In genomic region chr11:118573569-118573968, GRCm38 (mm10) we compare ENCODE assay signal across 8 mouse cellular contexts.
A peak's percentile ranks its signal among the peaks of the same experiment; 100 is the strongest.
DNase-seq lines count a peak whose midpoint lies in the region; TF ChIP-seq lines count a peak whose summit lies in the region.

No protein-coding gene starts in this region.

- intact Hi-C loops in gastrocnemius, postnatal 14 days (cut with DNase I; ENCODE audit: low total_unique reads): loop anchor here (2.0 kb wide), 1 partner anchor 167 kb away; no protein-coding TSS in a partner anchor

- DNase-seq in adrenal gland, adult (ENCODE audit: inconsistent age in 2 of 2, low spot score in 1 of 2): peak; percentile 16 to 70
- no peak for DNase-seq in adrenal gland, adult 2 months
- peak; percentile 38 for DNase-seq in ovary, postnatal 14 days (ENCODE audit: low spot score)
- no peak for DNase-seq in ovary, adult 18-20 months (ENCODE audit: low spot score)
- DNase-seq in cerebellum, postnatal 25 days: peak; percentile 80 to 88
- DNase-seq in gastrocnemius, postnatal 14 days: peak; percentile 39
- DNase-seq in liver, adult 2 months (ENCODE audit: extremely low read depth, low read depth, low spot score): no peak
- DNase-seq in right cerebral cortex, postnatal 25 days: peak; percentile 45

- H3K4me1 ChIP-seq in liver, adult 2 months (ENCODE audit: control insufficient read depth, insufficient read depth, low read length): no peaks in the 10 kb centered on the region

- H3K27me3 ChIP-seq in liver, adult 2 months (ENCODE audit: control insufficient read depth, insufficient read depth, low read length): peaks cover 11% of the 10 kb centered on the region

- no peak for TF ChIP-seq POLR2A in liver, adult 2 months (IDR thresholded peaks at IDR 0.05; ENCODE audit: extremely low read depth, insufficient read depth, low read length)

- H3K9ac ChIP-seq in liver, adult 2 months (ENCODE audit: low read depth, low read length): no peak overlapping the region

- H3K27ac ChIP-seq in liver, adult 2 months (replicated peaks; ENCODE audit: insufficient read depth, low read depth, low read length): no peak overlapping the region

- no peaks in the 10 kb centered on the region for H3K36me3 ChIP-seq in liver, adult 2 months (ENCODE audit: control insufficient read depth, insufficient read depth, low read length)

- peak; percentile 80 for TF ChIP-seq CTCF in liver, adult 2 months (IDR thresholded peaks at IDR 0.05; ENCODE audit: low read depth, low read length)

- no peak overlapping the region for H3K4me3 ChIP-seq in liver, adult 2 months (ENCODE audit: insufficient read depth, low read depth, low read length)

- no peaks in the 10 kb centered on the region for H3K79me2 ChIP-seq in liver, adult 2 months (ENCODE audit: control insufficient read depth, insufficient read depth, low read length)

- WGBS in liver, adult 2 months: 0% methylated on average over 3 of the region's 3 CpGs

Comparison
In these comparisons a context has a peak if more than half of its experiments do, and no peak if none do; other contexts are left out.
1. DNase-seq: peak in adrenal gland, adult (2 of 2), ovary, postnatal 14 days (single experiment), cerebellum, postnatal 25 days (2 of 2), gastrocnemius, postnatal 14 days (single experiment) and right cerebral cortex, postnatal 25 days (single experiment); none in adrenal gland, adult 2 months (single experiment), ovary, adult 18-20 months (single experiment) and liver, adult 2 months (single experiment).